Mouse (Mus musculus) MEL (cell line): ENCODE results near the gene Als2cr12. TPM values are rescaled to one million over a fixed set of nuclear protein-coding genes. Genes with fewer than 3 reads are reported as not detected.

Experiments
- DNase-seq: peaks from one replicate; pipeline ENCODE4 v3.0.0; 2011; ENCODE audit warnings: low read depth, low spot score
- H3K27ac ChIP-seq: 2 replicates; pipeline ENCODE4 v1.5.1; 2012; ENCODE audit warnings: low read depth, mild to moderate bottlenecking, control low read depth, low read length, moderate library complexity; ENCODE audit not compliant: control insufficient read depth
- H3K27me3 ChIP-seq, 2 experiments: fragments of 150-350 bp in 1 of 2; sonication (generic) in 1 of 2; 2 replicates each; pipeline ENCODE4 v1.6.1; 2012; ENCODE audit warnings: low read length in 2 of 2, mild to moderate bottlenecking in 2 of 2, improper control_type of control experiment in 1 of 2, moderate library complexity in 1 of 2; ENCODE audit not compliant: insufficient read depth in 2 of 2, control insufficient read depth in 1 of 2
- H3K36me3 ChIP-seq, 2 experiments: 2 replicates each; pipeline ENCODE4 v1.6.1; 2012 to 2014; ENCODE audit warnings: low read length in 2 of 2, improper control_type of control experiment in 1 of 2, inconsistent platforms in 1 of 2, mild to moderate bottlenecking in 1 of 2; ENCODE audit not compliant: insufficient read depth in 2 of 2, control insufficient read depth in 1 of 2
- H3K4me1 ChIP-seq, 2 experiments: fragments of 150-350 bp in 1 of 2; sonication (generic) in 1 of 2; 2 replicates each; pipeline ENCODE4 v1.6.1; 2012; ENCODE audit warnings: low read length in 2 of 2, improper control_type of control experiment in 1 of 2, mild to moderate bottlenecking in 1 of 2; ENCODE audit not compliant: insufficient read depth in 2 of 2, control insufficient read depth in 1 of 2
- H3K4me3 ChIP-seq, 2 experiments: fragments of 150-350 bp in 1 of 2; sonication (generic) in 1 of 2; 2 replicates each; pipeline ENCODE4 v1.5.1; 2012; ENCODE audit warnings: low read depth in 2 of 2, low read length in 2 of 2, mild to moderate bottlenecking in 2 of 2, moderate library complexity in 2 of 2, control low read depth in 1 of 2, improper control_type of control experiment in 1 of 2; ENCODE audit not compliant: control insufficient read depth in 1 of 2, insufficient read depth in 1 of 2
- H3K79me2 ChIP-seq: 2 replicates; pipeline ENCODE4 v1.6.1; 2012; ENCODE audit warnings: mild to moderate bottlenecking, low read length, moderate library complexity; ENCODE audit not compliant: control insufficient read depth, poor library complexity, insufficient read depth
- H3K9ac ChIP-seq: 2 replicates; pipeline ENCODE4 v1.6.1; 2012; ENCODE audit warnings: low read depth, mild to moderate bottlenecking, control low read depth, low read length, moderate library complexity; ENCODE audit not compliant: control insufficient read depth, poor library complexity, severe bottlenecking
- H3K9me3 ChIP-seq: fragments of 150-350 bp; sonication (generic); replicated peaks from 2 replicates; pipeline ENCODE4 v1.6.1; 2012; ENCODE audit warnings: mild to moderate bottlenecking, low read length, improper control_type of control experiment, moderate library complexity; ENCODE audit not compliant: insufficient read depth
- BHLHE40 ChIP-seq: IDR thresholded peaks from 2 replicates; pipeline ENCODE4 v1.6.1; 2012; ENCODE audit warnings: low read depth, mild to moderate bottlenecking, inconsistent platforms, low read length, improper control_type of control experiment, borderline replicate concordance
- CHD1 ChIP-seq: IDR thresholded peaks from 2 replicates; pipeline ENCODE4 v1.6.1; 2012; ENCODE audit warnings: low read depth, mild to moderate bottlenecking, inconsistent platforms, low read length, improper control_type of control experiment
- CTCF ChIP-seq, 3 experiments: IDR thresholded peaks in 2 of 3; conservative IDR thresholded peaks in 1 of 3; 2 replicates each; pipeline ENCODE4 v1.5.1; 2011 to 2012; ENCODE audit warnings: low read length in 3 of 3, low read depth in 2 of 3, mild to moderate bottlenecking in 2 of 3, improper control_type of control experiment in 1 of 3, inconsistent platforms in 1 of 3, mixed read lengths in 1 of 3, moderate library complexity in 1 of 3; ENCODE audit not compliant: control insufficient read depth in 1 of 3, insufficient read depth in 1 of 3, poor library complexity in 1 of 3, severe bottlenecking in 1 of 3
- ELF1 ChIP-seq: IDR thresholded peaks from 2 replicates; pipeline ENCODE4 v1.6.1; 2014; ENCODE audit warnings: low read depth, mild to moderate bottlenecking, inconsistent platforms, low read length, improper control_type of control experiment, moderate library complexity
- EP300 ChIP-seq, 2 experiments: IDR thresholded peaks; 2 replicates each; pipeline ENCODE4 v1.6.1; 2011; ENCODE audit warnings: improper control_type of control experiment in 2 of 2, low read length in 2 of 2, low read depth in 1 of 2, mild to moderate bottlenecking in 1 of 2
- ETS1 ChIP-seq: IDR thresholded peaks from 2 replicates; pipeline ENCODE4 v1.6.1; 2012; ENCODE audit warnings: low read depth, mild to moderate bottlenecking, inconsistent platforms, low read length, improper control_type of control experiment, moderate library complexity
- GABPA ChIP-seq: IDR thresholded peaks from 2 replicates; pipeline ENCODE4 v1.6.1; 2012; ENCODE audit warnings: low read depth, mild to moderate bottlenecking, inconsistent platforms, low read length, improper control_type of control experiment, moderate library complexity
- GATA1 ChIP-seq: IDR thresholded peaks from 2 replicates; pipeline ENCODE4 v1.6.1; 2011; ENCODE audit warnings: low read depth, low read length, improper control_type of control experiment
- KAT2A ChIP-seq: conservative IDR thresholded peaks from 2 replicates; pipeline ENCODE4 v1.6.1; 2012; ENCODE audit warnings: low read depth, low read length, improper control_type of control experiment, inconsistent platforms
- MAFK ChIP-seq: IDR thresholded peaks from 2 replicates; pipeline ENCODE4 v1.6.1; 2011; ENCODE audit warnings: low read depth, mild to moderate bottlenecking, low read length, improper control_type of control experiment, borderline replicate concordance
- MAX ChIP-seq: IDR thresholded peaks from 2 replicates; pipeline ENCODE4 v1.6.1; 2011; ENCODE audit warnings: low read length, improper control_type of control experiment
- MAZ ChIP-seq: IDR thresholded peaks from 2 replicates; pipeline ENCODE4 v1.6.1; 2012; ENCODE audit warnings: low read depth, mild to moderate bottlenecking, inconsistent platforms, low read length, improper control_type of control experiment
- MEF2A ChIP-seq: IDR thresholded peaks from 2 replicates; pipeline ENCODE4 v1.6.1; 2014; ENCODE audit warnings: low read depth, mild to moderate bottlenecking, inconsistent platforms, low read length, improper control_type of control experiment; ENCODE audit not compliant: poor library complexity, insufficient replicate concordance, severe bottlenecking; ENCODE audit errors: extremely low read depth
- MXI1 ChIP-seq: IDR thresholded peaks from 2 replicates; pipeline ENCODE4 v1.6.1; 2011; ENCODE audit warnings: mild to moderate bottlenecking, low read depth, low read length, improper control_type of control experiment
- MYB ChIP-seq: IDR thresholded peaks from 2 replicates; pipeline ENCODE4 v1.6.1; 2011; ENCODE audit warnings: mild to moderate bottlenecking, low read depth, low read length, improper control_type of control experiment
- NELFE ChIP-seq: IDR thresholded peaks from 2 replicates; pipeline ENCODE4 v1.6.1; 2011; ENCODE audit warnings: low read depth, low read length, improper control_type of control experiment
- NRF1 ChIP-seq: IDR thresholded peaks from 2 replicates; pipeline ENCODE4 v1.6.1; 2014; ENCODE audit warnings: low read depth, mild to moderate bottlenecking, inconsistent platforms, low read length, improper control_type of control experiment, moderate library complexity; ENCODE audit not compliant: poor library complexity, insufficient read depth, severe bottlenecking
- POLR2AphosphoS5 ChIP-seq: IDR thresholded peaks from 2 replicates; pipeline ENCODE4 v1.6.1; 2012; ENCODE audit warnings: low read depth, borderline replicate concordance, mild to moderate bottlenecking, inconsistent platforms, low read length, moderate library complexity, mixed read lengths
- TAL1 ChIP-seq: IDR thresholded peaks from 2 replicates; pipeline ENCODE4 v1.6.1; 2012; ENCODE audit warnings: mild to moderate bottlenecking, inconsistent platforms, low read length, moderate library complexity, mixed read lengths
- TBP ChIP-seq: IDR thresholded peaks from 2 replicates; pipeline ENCODE4 v1.8.0; 2011; ENCODE audit warnings: low read depth, low read length, improper control_type of control experiment
- TCF12 ChIP-seq: IDR thresholded peaks from 2 replicates; pipeline ENCODE4 v1.6.1; 2014; ENCODE audit warnings: low read depth, mild to moderate bottlenecking, inconsistent platforms, low read length, improper control_type of control experiment, moderate library complexity
- UBTF ChIP-seq: IDR thresholded peaks from 2 replicates; pipeline ENCODE4 v1.6.1; 2012; ENCODE audit warnings: low read depth, mild to moderate bottlenecking, inconsistent platforms, low read length, improper control_type of control experiment, moderate library complexity, borderline replicate concordance; ENCODE audit not compliant: insufficient read depth
- USF2 ChIP-seq, 2 experiments: IDR thresholded peaks; 2 replicates each; pipeline ENCODE4 v1.6.1; 2011 to 2012; ENCODE audit warnings: improper control_type of control experiment in 2 of 2, low read length in 2 of 2, borderline replicate concordance in 1 of 2, inconsistent platforms in 1 of 2, low read depth in 1 of 2, mild to moderate bottlenecking in 1 of 2; ENCODE audit not compliant: insufficient read depth in 1 of 2
- ZKSCAN1 ChIP-seq: IDR thresholded peaks from 2 replicates; pipeline ENCODE4 v1.6.1; 2012; ENCODE audit warnings: low read depth, mild to moderate bottlenecking, inconsistent platforms, low read length, improper control_type of control experiment, moderate library complexity
- polyA plus RNA-seq, 2 experiments: library from polyadenylated mRNA; stranded (reverse) in 1 of 2; unstranded in 1 of 2; fragments of >175 nt in 1 of 2; fragments of >200 nt in 1 of 2; gene quantifications; 2 replicates each; pipeline versions ENCODE4 v1.2.1 to v1.2.4; 2012; ENCODE audit warnings: low replicate concordance in 2 of 2, low read depth in 1 of 2; ENCODE audit not compliant: insufficient read length in 2 of 2, insufficient read depth in 1 of 2, missing spikeins in 1 of 2
- total RNA-seq: library from RNA; depleted of rRNA; stranded (reverse); fragments of 300-350 nt; gene quantifications from 2 replicates; pipeline ENCODE4 v1.2.3, GENCODE M21; 2012

Gene Als2cr12
- total and polyA plus RNA-seq, 3 experiments, result not detected

- Histone ChIP-seq H3K4me1 (peaks cover 5 to 18% of the 10 kb centered on the region in 2 experiments), H3K27me3 (no peaks in the 10 kb centered on the region; a peak in 2 of 4 replicates), H3K9me3 (no peaks in the 10 kb centered on the region), H3K9ac (no peak overlapping the region), H3K79me2 (no peaks in the 10 kb centered on the region), H3K4me3 (no peak overlapping the region), H3K27ac (no peak overlapping the region), H3K36me3 (peaks cover 0 to 16% of the 10 kb centered on the region in 2 experiments; a peak in 2 of 4 replicates)
- no peak for TF ChIP-seq ELF1
- TF ChIP-seq TCF12, result no peak
- TF ChIP-seq GABPA, result no peak
- no peak for TF ChIP-seq TBP
- TF ChIP-seq GATA1, result no peak
- no peak for TF ChIP-seq MAZ
- no peak for TF ChIP-seq MXI1
- no peak for TF ChIP-seq CHD1
- TF ChIP-seq NRF1, result no peak
- no peak for TF ChIP-seq POLR2AphosphoS5
- no peak for TF ChIP-seq MAFK
- TF ChIP-seq TAL1, result no peak
- TF ChIP-seq MAX, result no peak
- no peak for TF ChIP-seq ETS1
- TF ChIP-seq USF2 (IDR thresholded peaks at IDR 0.05; ENCODE audit: borderline replicate concordance in 1 of 2, insufficient read depth in 1 of 2, low read depth in 1 of 2, low read length in 2 of 2), result no peak
- TF ChIP-seq MYB, result no peak
- no peak for TF ChIP-seq NELFE
- no peak for TF ChIP-seq MEF2A
- DNase-seq, result no peak
Measured at GRCm38 (mm10) chr1:58617076-58617475, 78.7 kb downstream of the Als2cr12 start.

- Histone ChIP-seq H3K9me3 (no peaks in the 10 kb centered on the region), H3K36me3 (peaks cover 0 to 16% of the 10 kb centered on the region in 2 experiments; a peak in 2 of 4 replicates), H3K4me1 (peaks cover 5 to 18% of the 10 kb centered on the region in 2 experiments), H3K27me3 (no peaks in the 10 kb centered on the region; a peak in 1 of 4 replicates), H3K27ac (no peak overlapping the region), H3K79me2 (no peaks in the 10 kb centered on the region), H3K9ac (no peak overlapping the region), H3K4me3 (no peak overlapping the region)
- no peak for TF ChIP-seq KAT2A
- TF ChIP-seq EP300 (IDR thresholded peaks at IDR 0.05; ENCODE audit: low read depth in 1 of 2, low read length in 2 of 2), result no peak
- TF ChIP-seq UBTF, result no peak
- TF ChIP-seq MAFK, result no peak
- TF ChIP-seq NELFE, result no peak
- no peak for TF ChIP-seq CTCF (IDR thresholded peaks at IDR 0.05 in 2 of 3, conservative IDR thresholded peaks at IDR 0.05 in 1 of 3; ENCODE audit: control insufficient read depth in 1 of 3, insufficient read depth in 1 of 3, low read depth in 2 of 3, low read length in 3 of 3, poor library complexity in 1 of 3, severe bottlenecking in 1 of 3)
- TF ChIP-seq ZKSCAN1, result no peak
- no peak for TF ChIP-seq BHLHE40
- TF ChIP-seq MAX, result no peak
- DNase-seq, result peak; percentile 57
Measured at GRCm38 (mm10) chr1:58616176-58616575, 79.6 kb downstream of the Als2cr12 start.
